Mouse (Mus musculus): ENCODE results near the gene Gm10961. TPM values are rescaled to one million over a fixed set of nuclear protein-coding genes. Genes with fewer than 3 reads are reported as not detected.
A peak's percentile ranks its signal among the peaks of the same experiment; 100 is the strongest.

Gm10961 gene
- polyA plus RNA-seq, 1 experiment from 2014 or later: not detected

DNA sequence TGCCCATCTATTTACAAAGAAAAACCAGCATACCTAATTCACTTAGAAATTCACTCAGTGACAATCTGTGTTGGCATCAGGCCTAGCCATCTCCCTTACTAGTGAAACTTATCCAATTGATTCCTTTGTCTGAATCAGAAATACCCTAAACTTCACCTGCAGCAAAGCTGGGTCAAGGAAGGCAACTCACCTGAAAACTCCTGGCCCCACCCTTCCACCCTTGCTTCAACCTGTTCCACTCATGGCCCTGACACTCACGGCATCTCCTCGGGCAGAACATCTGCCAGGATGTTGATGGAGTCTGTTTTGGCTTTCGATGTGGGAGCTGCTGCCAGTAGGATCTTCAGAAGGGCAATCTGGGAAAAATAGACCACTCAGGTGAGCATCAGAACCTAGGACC is 13.3 kb upstream of the Gm10961 start:
- Histone ChIP-seq H3K4me3 (no peak overlapping the region), H3K4me2 (no peak overlapping the region), H3K36me3 (peaks cover 95% of the 10 kb centered on the region), H3K4me1 (replicated peaks) (no peaks in the 10 kb centered on the region), H3K9ac (no peak overlapping the region), H3K9me3 (replicated peaks) (no peaks in the 10 kb centered on the region), H3K27ac (ENCODE audit: poor library complexity, severe bottlenecking) (no peak overlapping the region), H3K27me3 (replicated peaks) (no peaks in the 10 kb centered on the region)
- ATAC-seq (ENCODE audit: insufficient number of reproducible peaks, low FRiP score): no peak
- 93% methylated on average over 3 of the region's 3 CpGs for WGBS

DNA sequence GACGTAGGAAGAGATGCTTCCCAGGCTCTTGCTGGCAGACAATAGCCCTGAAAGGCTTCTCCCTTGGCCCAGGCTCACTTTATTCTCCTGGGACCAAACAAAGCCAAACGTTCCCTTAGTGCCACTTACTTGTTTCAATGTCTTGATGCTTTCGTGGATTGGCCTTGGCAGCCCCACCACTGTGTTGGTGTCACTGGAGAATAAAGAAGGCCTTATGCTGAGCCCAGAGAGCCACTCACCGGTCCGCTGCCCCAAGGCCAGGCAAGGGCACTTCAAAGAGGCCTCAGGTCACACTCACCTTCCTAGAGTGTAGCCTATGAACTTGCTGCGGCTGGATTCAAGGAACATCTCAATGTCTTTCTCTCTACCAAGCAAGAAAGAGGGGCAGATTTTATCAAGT is 11.2 kb upstream of the Gm10961 start:
- no peaks in the 10 kb centered on the region for H3K27me3 ChIP-seq (replicated peaks)
- H3K4me2 ChIP-seq: no peak overlapping the region
- no peak for ATAC-seq (ENCODE audit: insufficient number of reproducible peaks, low FRiP score)
- no peak overlapping the region for H3K27ac ChIP-seq (ENCODE audit: poor library complexity, severe bottlenecking)
- no peaks in the 10 kb centered on the region for H3K9me3 ChIP-seq (replicated peaks)
- no peak overlapping the region for H3K9ac ChIP-seq
- WGBS: 88% methylated on average over 6 of the region's 6 CpGs
- peaks cover 95% of the 10 kb centered on the region for H3K36me3 ChIP-seq
- no peaks in the 10 kb centered on the region for H3K4me1 ChIP-seq (replicated peaks)
- H3K4me3 ChIP-seq: no peak overlapping the region

DNA sequence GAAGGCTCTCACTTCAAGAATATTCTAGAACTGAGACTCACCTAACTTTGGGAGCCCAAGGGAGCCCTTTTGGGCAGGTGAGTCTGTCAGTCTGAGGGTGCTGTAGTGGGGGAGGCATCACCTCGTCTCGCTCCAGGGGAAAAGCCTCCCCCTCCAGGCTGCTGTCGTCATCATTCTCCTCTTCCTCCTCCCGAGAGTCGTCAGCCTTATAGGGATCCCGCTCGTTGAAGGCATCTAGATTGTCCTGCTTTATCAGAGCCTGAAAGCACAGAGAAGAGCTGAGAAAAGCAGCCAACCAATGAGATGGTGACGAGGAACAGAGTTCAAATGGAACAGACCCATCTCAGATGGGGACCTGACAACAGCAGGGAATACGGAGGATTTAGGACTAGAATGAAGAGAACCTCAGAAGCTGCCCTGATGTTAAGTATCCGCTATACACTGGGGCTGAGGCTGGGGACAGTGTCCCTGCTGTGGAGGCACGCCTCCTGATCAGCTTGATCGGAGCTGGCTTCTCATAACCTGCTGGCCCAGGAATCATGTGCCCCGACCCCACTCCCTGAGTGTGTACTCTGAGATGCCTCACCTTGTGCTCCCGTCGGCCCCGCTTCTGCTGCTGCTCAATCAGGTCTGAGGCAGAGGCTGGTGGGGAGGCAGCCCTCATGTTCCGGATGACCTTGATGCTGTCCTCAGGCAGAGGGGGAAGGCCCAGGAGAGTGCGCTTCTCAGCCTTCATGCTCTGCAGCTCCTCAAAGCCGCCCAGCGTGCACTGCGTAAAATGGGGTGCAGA is 9.6 kb upstream of the Gm10961 start:
- H3K4me2 ChIP-seq: no peak overlapping the region
- H3K27ac ChIP-seq (ENCODE audit: poor library complexity, severe bottlenecking): no peak overlapping the region
- 83% methylated on average over 21 of the region's 21 CpGs for WGBS
- H3K9me3 ChIP-seq (replicated peaks): no peaks in the 10 kb centered on the region
- no peak overlapping the region for H3K4me3 ChIP-seq
- no peaks in the 10 kb centered on the region for H3K27me3 ChIP-seq (replicated peaks)
- no peaks in the 10 kb centered on the region for H3K4me1 ChIP-seq (replicated peaks)
- peaks cover 95% of the 10 kb centered on the region for H3K36me3 ChIP-seq
- no peak for ATAC-seq (ENCODE audit: insufficient number of reproducible peaks, low FRiP score)
- no peak overlapping the region for H3K9ac ChIP-seq

DNA sequence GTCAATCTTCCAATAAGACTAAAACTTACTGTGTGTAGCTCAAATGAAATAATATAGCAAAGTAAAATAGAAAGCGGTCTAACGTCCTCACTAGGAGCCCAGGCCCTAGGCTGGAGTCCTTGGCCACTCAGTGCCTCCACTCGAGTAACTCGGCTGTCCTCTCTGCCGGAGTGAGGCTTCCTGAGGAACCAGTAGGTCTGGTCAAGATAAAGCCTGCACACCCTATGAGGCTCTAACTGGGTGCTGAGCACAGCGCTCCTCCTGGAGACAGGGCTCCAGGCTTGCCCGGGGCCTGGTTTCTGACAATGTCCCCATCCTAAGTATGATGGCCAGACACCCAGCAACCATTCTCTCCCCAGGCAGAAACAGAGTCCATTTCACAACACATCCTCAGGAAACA is 8.6 kb upstream of the Gm10961 start:
- no peak for ATAC-seq (ENCODE audit: insufficient number of reproducible peaks, low FRiP score)
- Histone ChIP-seq H3K4me1 (replicated peaks) (no peaks in the 10 kb centered on the region), H3K27ac (ENCODE audit: poor library complexity, severe bottlenecking) (no peak overlapping the region), H3K4me2 (no peak overlapping the region), H3K36me3 (peaks cover 95% of the 10 kb centered on the region), H3K9me3 (replicated peaks) (no peaks in the 10 kb centered on the region), H3K27me3 (replicated peaks) (no peaks in the 10 kb centered on the region), H3K4me3 (no peak overlapping the region), H3K9ac (no peak overlapping the region)
- 89% methylated on average over 7 of the region's 7 CpGs for WGBS

DNA sequence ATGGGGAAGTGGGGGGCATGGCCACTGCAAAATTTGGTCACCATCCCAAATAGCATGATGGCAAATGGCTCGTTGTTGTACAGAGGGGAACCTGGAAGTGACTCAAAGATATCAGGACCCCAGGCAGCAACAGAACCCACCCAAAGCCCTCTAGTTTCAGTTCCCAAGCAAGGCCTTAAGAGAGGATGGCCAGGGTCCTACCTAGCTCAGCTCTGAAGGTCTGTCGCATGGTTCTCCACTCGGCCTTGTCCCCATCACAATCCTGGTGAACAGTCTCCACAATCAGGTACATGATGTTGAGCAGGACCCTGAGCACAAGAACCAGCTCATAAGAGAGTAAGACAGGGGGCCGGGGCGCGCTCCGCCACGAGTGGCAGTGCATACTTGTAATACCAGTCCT is 6.7 kb upstream of the Gm10961 start:
- Histone ChIP-seq H3K4me3 (no peak overlapping the region), H3K27ac (ENCODE audit: poor library complexity, severe bottlenecking) (no peak overlapping the region), H3K27me3 (replicated peaks) (no peaks in the 10 kb centered on the region), H3K36me3 (peaks cover 92% of the 10 kb centered on the region), H3K4me2 (no peak overlapping the region), H3K4me1 (replicated peaks) (no peaks in the 10 kb centered on the region), H3K9ac (no peak overlapping the region), H3K9me3 (replicated peaks) (no peaks in the 10 kb centered on the region)
- WGBS: 93% methylated on average over 8 of the region's 8 CpGs
- ATAC-seq (ENCODE audit: insufficient number of reproducible peaks, low FRiP score): no peak

DNA sequence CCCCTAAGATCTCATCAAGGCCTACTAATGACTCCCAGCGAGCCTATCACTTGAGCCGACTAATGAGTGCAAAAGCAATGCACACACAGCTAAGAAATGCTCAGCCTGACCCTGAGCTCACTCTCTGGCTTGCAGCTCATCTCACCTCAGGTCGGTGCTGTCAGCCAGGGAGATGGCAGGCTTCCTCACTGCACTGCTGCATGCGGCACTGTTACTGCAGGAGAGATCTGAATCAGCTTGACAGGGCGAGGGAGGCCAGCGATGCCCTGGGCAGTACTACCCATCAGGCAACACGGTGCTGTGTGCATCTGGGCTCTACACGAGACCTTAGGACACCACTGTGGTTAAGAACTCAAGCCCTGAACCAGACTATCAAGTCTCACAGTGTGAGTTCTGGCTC is 5.6 kb upstream of the Gm10961 start:
- H3K4me2 ChIP-seq: no peak overlapping the region
- no peak overlapping the region for H3K9ac ChIP-seq
- WGBS: 93% methylated on average over 8 of the region's 8 CpGs
- no peak overlapping the region for H3K27ac ChIP-seq (ENCODE audit: poor library complexity, severe bottlenecking)
- no peak for ATAC-seq (ENCODE audit: insufficient number of reproducible peaks, low FRiP score)
- no peak overlapping the region for H3K4me3 ChIP-seq
- no peaks in the 10 kb centered on the region for H3K27me3 ChIP-seq (replicated peaks)
- H3K9me3 ChIP-seq (replicated peaks): no peaks in the 10 kb centered on the region
- peaks cover 87% of the 10 kb centered on the region for H3K36me3 ChIP-seq
- H3K4me1 ChIP-seq (replicated peaks): peaks cover 6% of the 10 kb centered on the region

DNA sequence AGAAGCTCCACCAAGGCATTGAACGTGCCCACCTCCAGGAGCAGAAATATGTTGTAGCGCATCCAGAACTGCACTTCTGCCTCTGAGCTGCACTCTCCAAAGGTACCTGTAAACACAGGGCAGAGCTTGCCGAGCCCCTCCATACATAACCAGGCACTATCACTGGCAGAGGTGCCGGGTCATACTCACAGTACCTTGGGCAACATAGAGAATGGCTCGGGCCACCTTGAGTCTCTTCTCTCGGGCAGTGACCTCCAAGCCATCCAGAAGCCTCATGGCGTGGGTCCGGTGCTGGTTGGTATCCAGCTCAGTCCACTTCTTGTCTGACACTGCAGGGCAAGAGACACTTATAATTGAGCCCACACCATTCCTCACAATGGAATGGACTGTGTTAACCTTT is 4.4 kb upstream of the Gm10961 start:
- Histone ChIP-seq H3K9me3 (replicated peaks) (no peaks in the 10 kb centered on the region), H3K27ac (ENCODE audit: poor library complexity, severe bottlenecking) (no peak overlapping the region), H3K36me3 (peaks cover 76% of the 10 kb centered on the region), H3K4me2 (no peak overlapping the region), H3K27me3 (replicated peaks) (no peaks in the 10 kb centered on the region), H3K9ac (no peak overlapping the region), H3K4me1 (replicated peaks) (peaks cover 8% of the 10 kb centered on the region), H3K4me3 (no peak overlapping the region)
- ATAC-seq (ENCODE audit: insufficient number of reproducible peaks, low FRiP score): no peak
- WGBS: 95% methylated on average over 8 of the region's 8 CpGs

DNA sequence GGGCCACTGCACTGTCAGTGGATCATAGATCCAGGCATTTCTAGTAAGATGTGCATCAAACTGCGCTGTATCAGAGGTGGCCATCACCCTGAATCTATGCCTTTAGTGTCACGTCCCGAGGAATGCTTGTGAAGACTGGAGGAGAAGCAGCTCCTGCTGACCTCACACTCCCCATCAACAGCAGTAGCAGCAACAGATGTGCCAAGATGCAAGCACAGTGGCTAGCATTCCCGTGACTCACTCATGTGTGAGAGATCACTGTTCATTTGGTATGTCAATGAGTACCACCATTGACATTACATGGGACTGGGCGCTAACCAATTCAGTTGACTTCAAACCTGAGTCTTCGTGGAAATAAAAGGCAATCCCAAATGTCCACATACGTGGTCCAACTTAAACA is 3.5 kb upstream of the Gm10961 start:
- Histone ChIP-seq H3K36me3 (peaks cover 67% of the 10 kb centered on the region), H3K4me3 (no peak overlapping the region), H3K27me3 (replicated peaks) (no peaks in the 10 kb centered on the region), H3K4me1 (replicated peaks) (peaks cover 8% of the 10 kb centered on the region), H3K27ac (ENCODE audit: poor library complexity, severe bottlenecking) (no peak overlapping the region), H3K9me3 (replicated peaks) (no peaks in the 10 kb centered on the region), H3K9ac (no peak overlapping the region), H3K4me2 (no peak overlapping the region)
- ATAC-seq (ENCODE audit: insufficient number of reproducible peaks, low FRiP score): no peak
- WGBS: 90% methylated on average over 7 of the region's 7 CpGs

DNA sequence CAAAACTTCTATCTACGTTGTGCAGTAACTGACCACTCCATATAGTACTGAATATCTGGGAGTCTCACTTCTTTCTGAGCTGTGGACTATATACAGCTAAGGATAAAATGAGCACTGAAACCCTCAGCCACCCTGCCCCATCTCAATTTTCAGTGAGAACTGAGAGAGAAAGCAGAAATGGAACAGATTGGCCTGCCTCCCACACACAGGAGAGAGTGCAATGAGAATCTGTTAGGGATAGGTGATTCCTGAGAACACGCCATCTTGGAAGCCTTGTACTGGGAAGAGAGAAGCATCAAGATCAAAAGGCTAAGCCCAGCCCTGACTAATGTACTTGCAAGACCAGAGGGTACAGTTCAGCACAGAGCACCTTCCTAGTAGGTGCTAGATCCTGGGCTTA is 2.6 kb upstream of the Gm10961 start:
- Histone ChIP-seq H3K4me1 (replicated peaks) (peaks cover 8% of the 10 kb centered on the region), H3K4me3 (no peak overlapping the region), H3K9me3 (replicated peaks) (no peaks in the 10 kb centered on the region), H3K4me2 (no peak overlapping the region), H3K27ac (ENCODE audit: poor library complexity, severe bottlenecking) (no peak overlapping the region), H3K27me3 (replicated peaks) (no peaks in the 10 kb centered on the region), H3K36me3 (peaks cover 58% of the 10 kb centered on the region), H3K9ac (no peak overlapping the region)
- no peak for ATAC-seq (ENCODE audit: insufficient number of reproducible peaks, low FRiP score)
- 94% methylated on average over 2 of the region's 2 CpGs for WGBS

DNA sequence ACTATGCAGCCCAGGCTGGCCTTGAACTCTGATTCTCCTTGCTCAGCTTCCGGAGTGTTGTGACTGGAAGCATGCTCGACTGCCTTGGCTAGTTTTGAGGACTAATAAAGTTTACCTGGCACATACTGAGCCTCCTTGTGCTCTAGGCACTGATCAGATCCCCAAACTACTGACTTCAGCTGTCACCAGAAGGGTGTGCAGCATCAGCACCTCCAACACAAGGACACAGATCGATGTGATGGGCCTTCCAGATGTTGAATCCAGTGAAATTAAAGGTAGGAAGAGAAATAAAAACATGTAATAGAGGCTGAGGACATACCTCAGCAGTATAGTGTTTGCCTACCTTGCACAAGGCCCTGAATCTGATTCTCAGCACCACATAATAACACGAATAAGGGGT is 1.7 kb upstream of the Gm10961 start:
- Histone ChIP-seq H3K36me3 (peaks cover 49% of the 10 kb centered on the region), H3K4me2 (no peak overlapping the region), H3K27me3 (replicated peaks) (no peaks in the 10 kb centered on the region), H3K27ac (ENCODE audit: poor library complexity, severe bottlenecking) (no peak overlapping the region), H3K9ac (no peak overlapping the region), H3K4me1 (replicated peaks) (peaks cover 8% of the 10 kb centered on the region), H3K9me3 (replicated peaks) (no peaks in the 10 kb centered on the region), H3K4me3 (no peak overlapping the region)
- 89% methylated on average over 4 of the region's 4 CpGs for WGBS
- ATAC-seq (ENCODE audit: insufficient number of reproducible peaks, low FRiP score): no peak

DNA sequence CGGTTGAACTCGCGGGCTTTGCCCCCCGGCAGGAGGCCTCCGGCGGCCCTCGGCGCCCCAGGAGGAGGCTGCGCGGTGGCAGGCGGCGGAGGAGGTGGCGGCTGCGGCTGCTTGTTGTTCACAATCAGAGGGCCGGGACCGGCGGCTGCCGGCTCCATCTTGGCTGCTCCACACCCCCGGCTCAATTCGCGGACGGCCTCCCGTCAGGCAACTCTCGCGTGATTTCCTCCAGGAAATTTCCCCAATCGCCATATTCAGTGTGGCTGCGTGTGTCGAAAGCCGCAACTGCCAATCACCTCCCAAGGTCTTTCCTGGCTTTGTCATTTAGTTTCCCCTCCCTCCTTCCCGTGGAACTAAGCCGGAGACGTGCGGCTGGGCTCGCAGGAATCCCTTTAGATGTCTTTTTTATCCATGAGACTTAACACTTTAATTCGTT is 419 bp downstream of the Gm10961 start, which contains the start of gene Strip1:
Gene Strip1 (minus strand): TSS at position 172 of the 436 bp plus-strand sequence.
- WGBS: 0% methylated on average over 35 of the region's 35 CpGs
- peak within 1 kb of the TSS; percentile 89 for H3K9ac ChIP-seq
- peak; percentile 95 for ATAC-seq (ENCODE audit: insufficient number of reproducible peaks, low FRiP score)
- peak within 1 kb of the TSS; percentile 82 for H3K4me2 ChIP-seq
- peak within 1 kb of the TSS; percentile 84 for H3K27ac ChIP-seq (ENCODE audit: poor library complexity, severe bottlenecking)
- peaks cover 28% of the 10 kb centered on the region for H3K36me3 ChIP-seq
- H3K9me3 ChIP-seq (replicated peaks): no peaks in the 10 kb centered on the region
- peak within 1 kb of the TSS; percentile 73 for H3K4me3 ChIP-seq
- no peaks in the 10 kb centered on the region for H3K27me3 ChIP-seq (replicated peaks)
- peaks cover 13% of the 10 kb centered on the region for H3K4me1 ChIP-seq (replicated peaks)

DNA sequence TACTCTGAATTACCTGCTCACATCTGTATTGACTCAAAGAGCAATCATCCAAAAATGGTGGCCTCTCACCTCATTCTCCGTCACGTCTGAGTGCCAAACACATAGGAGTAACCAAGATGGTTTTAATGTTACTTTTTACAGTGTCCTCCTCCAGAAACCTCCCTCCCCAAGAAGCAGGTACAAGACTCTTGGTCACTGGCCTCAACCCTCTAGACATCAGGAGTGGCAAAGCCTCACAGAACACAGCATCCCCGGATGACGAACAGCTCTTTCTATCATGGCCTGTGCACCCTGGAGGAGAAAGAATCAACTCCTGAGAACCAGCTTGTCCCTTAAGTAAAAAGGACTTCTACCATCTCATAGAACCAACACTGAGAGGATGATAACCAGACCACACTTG is 1.7 kb downstream of the Gm10961 start:
- Histone ChIP-seq H3K27ac (ENCODE audit: poor library complexity, severe bottlenecking) (no peak overlapping the region), H3K4me3 (no peak overlapping the region), H3K9me3 (replicated peaks) (no peaks in the 10 kb centered on the region), H3K4me2 (no peak overlapping the region), H3K27me3 (replicated peaks) (no peaks in the 10 kb centered on the region), H3K4me1 (replicated peaks) (peaks cover 13% of the 10 kb centered on the region), H3K36me3 (peaks cover 15% of the 10 kb centered on the region; the same call in 1 of the 2 replicates), H3K9ac (no peak overlapping the region)
- no peak for ATAC-seq (ENCODE audit: insufficient number of reproducible peaks, low FRiP score)
- 98% methylated on average over 4 of the region's 4 CpGs for WGBS

All from heart, embryonic 12.5 days (tissue).